Mouse (Mus musculus) heart, embryonic 14.5 days (tissue): ENCODE data around the gene Vcam1. TPM values are rescaled to one million over a fixed set of nuclear protein-coding genes. Genes with fewer than 3 reads are reported as not detected.
A peak's percentile ranks its signal among the peaks of the same experiment; 100 is the strongest.

Experiments used
- ATAC-seq: fragments of 200-750 bp; cut with Nextera tagmentation; 2 replicates; pipeline ENCODE4 v1.8.0; 2017; ENCODE audit warnings: low read depth, moderate TSS enrichment; ENCODE audit not compliant: insufficient number of reproducible peaks, insufficient read depth, low FRiP score
- H3K27ac ChIP-seq, 2 experiments: fragments of 200-500 bp in 1 of 2; fragments of 300-500 bp in 1 of 2; sonication (generic) in 1 of 2; replicated peaks in 1 of 2; 2 replicates each; pipeline ENCODE4 v1.5.1; 2012 to 2014; ENCODE audit warnings: low read depth in 2 of 2, low read length in 2 of 2, control low read depth in 1 of 2, mild to moderate bottlenecking in 1 of 2, mixed read lengths in 1 of 2; ENCODE audit not compliant: control insufficient read depth in 1 of 2, insufficient read depth in 1 of 2
- H3K27me3 ChIP-seq: fragments of 300-500 bp; sonication (generic); 2 replicates; pipeline ENCODE4 v1.6.1; 2014; ENCODE audit warnings: mild to moderate bottlenecking, low read length, control low read depth; ENCODE audit not compliant: control insufficient read depth, insufficient read depth
- H3K36me3 ChIP-seq: fragments of 300-500 bp; sonication (generic); 2 replicates; pipeline ENCODE4 v1.6.1; 2014; ENCODE audit warnings: mild to moderate bottlenecking, control low read depth, low read length, mixed read lengths; ENCODE audit not compliant: control insufficient read depth, insufficient read depth
- H3K4me1 ChIP-seq, 2 experiments: fragments of 200-500 bp in 1 of 2; fragments of 300-500 bp in 1 of 2; sonication (generic) in 1 of 2; 2 replicates each; pipeline ENCODE4 v1.6.1; 2012 to 2014; ENCODE audit warnings: low read length in 2 of 2, control low read depth in 1 of 2, mixed read lengths in 1 of 2; ENCODE audit not compliant: control insufficient read depth in 2 of 2, insufficient read depth in 2 of 2
- H3K4me2 ChIP-seq: fragments of 300-500 bp; sonication (generic); 2 replicates; pipeline ENCODE4 v1.6.1; 2014; ENCODE audit warnings: mild to moderate bottlenecking, low read length
- H3K4me3 ChIP-seq, 2 experiments: fragments of 200-500 bp in 1 of 2; fragments of 300-500 bp in 1 of 2; sonication (generic) in 1 of 2; 2 replicates each; pipeline ENCODE4 v1.5.1; 2012 to 2014; ENCODE audit warnings: low read length in 2 of 2, mild to moderate bottlenecking in 2 of 2, control low read depth in 1 of 2, low read depth in 1 of 2, moderate library complexity in 1 of 2; ENCODE audit not compliant: control insufficient read depth in 1 of 2, insufficient read depth in 1 of 2
- H3K9ac ChIP-seq: fragments of 300-500 bp; sonication (generic); 2 replicates; pipeline ENCODE4 v1.6.1; 2014; ENCODE audit warnings: mild to moderate bottlenecking, low read length
- H3K9me3 ChIP-seq: fragments of 300-500 bp; sonication (generic); 2 replicates; pipeline ENCODE4 v1.6.1; 2016; ENCODE audit warnings: low read length, control low read depth; ENCODE audit not compliant: control insufficient read depth
- WGBS: fragments of 180-500 bp; shearing (Covaris S2); extraction: QIAGEN DNeasy Blood & Tissue Kit; methylation state at CpG from one replicate; pipeline ENCODE4 v1.1.7; 2014; 5-methylcytosine and 5-hydroxymethylcytosine counted together
- polyA plus RNA-seq: library from polyadenylated mRNA; unstranded; fragments of >200 nt; fragmentation: Nextera tagmentation; extraction: Ambion mirVana; gene quantifications from 2 replicates; pipeline ENCODE4 v1.2.1, GENCODE M21; 2014

The Vcam1 gene
- polyA plus RNA-seq, result 75.8 and 82.9 TPM in 2 replicates

GRCm38 (mm10) chr3:116129259-116129738 lies at the start of gene Vcam1:
Gene Vcam1 (minus strand): TSS chr3:116129688.
- no peaks in the 10 kb centered on the region for H3K9me3 ChIP-seq
- H3K27ac ChIP-seq, result peak within 1 kb of the TSS; percentile 85 to 92
- peak within 1 kb of the TSS; percentile 66 for H3K4me2 ChIP-seq
- H3K4me1 ChIP-seq, result peaks cover 5 to 6% of the 10 kb centered on the region in 2 experiments
- H3K36me3 ChIP-seq, result peaks cover 6% of the 10 kb centered on the region
- peak within 1 kb of the TSS; percentile 45 to 73 for H3K4me3 ChIP-seq
- ATAC-seq, result 0 out of 2 replicates have a peak, but pooled peaks have one; percentile 60
- no peaks in the 10 kb centered on the region for H3K27me3 ChIP-seq
- under 1% methylated on average over 9 of the region's 9 CpGs for WGBS
- H3K9ac ChIP-seq, result peak within 1 kb of the TSS; percentile 74

GRCm38 (mm10) chr3:116175106-116175505 lies 45.6 kb upstream of the Vcam1 start:
- Histone ChIP-seq H3K27me3 (no peaks in the 10 kb centered on the region), H3K4me2 (no peak overlapping the region), H3K9ac (no peak overlapping the region), H3K9me3 (no peaks in the 10 kb centered on the region), H3K27ac (no peak overlapping the region), H3K36me3 (no peaks in the 10 kb centered on the region), H3K4me3 (no peak overlapping the region), H3K4me1 (no peaks in the 10 kb centered on the region)
- 88% methylated on average over 6 of the region's 6 CpGs for WGBS
- ATAC-seq, result no peak

- H3K4me1 ChIP-seq, result no peaks in the 10 kb centered on the region
- no peaks in the 10 kb centered on the region for H3K36me3 ChIP-seq
- H3K9ac ChIP-seq, result no peak overlapping the region
- no peak overlapping the region for H3K4me2 ChIP-seq
- H3K9me3 ChIP-seq, result no peaks in the 10 kb centered on the region
- H3K27me3 ChIP-seq, result no peaks in the 10 kb centered on the region
- no peak for ATAC-seq
- no peak overlapping the region for H3K27ac ChIP-seq
- 62% methylated on average over 5 of the region's 5 CpGs for WGBS
- no peak overlapping the region for H3K4me3 ChIP-seq
Observed at GRCm38 (mm10) chr3:116171461-116171860, 42.0 kb upstream of the Vcam1 start.

- Histone ChIP-seq H3K4me3 (no peak overlapping the region), H3K36me3 (no peaks in the 10 kb centered on the region), H3K27me3 (no peaks in the 10 kb centered on the region), H3K9me3 (no peaks in the 10 kb centered on the region), H3K4me2 (no peak overlapping the region), H3K4me1 (no peaks in the 10 kb centered on the region), H3K27ac (no peak overlapping the region), H3K9ac (no peak overlapping the region)
- 76% methylated on average over 2 of the region's 2 CpGs for WGBS
- ATAC-seq, result no peak
Observed at GRCm38 (mm10) chr3:116168056-116168455, 38.6 kb upstream of the Vcam1 start.

- Histone ChIP-seq H3K4me3 (no peak overlapping the region), H3K27me3 (no peaks in the 10 kb centered on the region), H3K36me3 (no peaks in the 10 kb centered on the region), H3K4me1 (no peaks in the 10 kb centered on the region), H3K4me2 (no peak overlapping the region), H3K9ac (no peak overlapping the region), H3K9me3 (no peaks in the 10 kb centered on the region), H3K27ac (no peak overlapping the region)
- no peak for ATAC-seq
- WGBS, result 73% methylated on average over 8 of the region's 8 CpGs
Observed at GRCm38 (mm10) chr3:116166296-116166695, 36.8 kb upstream of the Vcam1 start.

GRCm38 (mm10) chr3:116165030-116165429 lies 35.5 kb upstream of the Vcam1 start:
- 47% methylated on average over 1 of the region's 1 CpGs for WGBS
- Histone ChIP-seq H3K27me3 (no peaks in the 10 kb centered on the region), H3K36me3 (no peaks in the 10 kb centered on the region), H3K9me3 (no peaks in the 10 kb centered on the region), H3K4me3 (no peak overlapping the region), H3K4me2 (no peak overlapping the region), H3K4me1 (no peaks in the 10 kb centered on the region), H3K27ac (no peak overlapping the region), H3K9ac (no peak overlapping the region)
- ATAC-seq, result no peak

- H3K27ac ChIP-seq, result no peak overlapping the region
- no peak overlapping the region for H3K4me3 ChIP-seq
- no peaks in the 10 kb centered on the region for H3K9me3 ChIP-seq
- no peaks in the 10 kb centered on the region for H3K36me3 ChIP-seq
- no peak for ATAC-seq
- no peaks in the 10 kb centered on the region for H3K27me3 ChIP-seq
- WGBS, result 89% methylated on average over 5 of the region's 5 CpGs
- no peaks in the 10 kb centered on the region for H3K4me1 ChIP-seq
- H3K4me2 ChIP-seq, result no peak overlapping the region
- H3K9ac ChIP-seq, result no peak overlapping the region
Observed at GRCm38 (mm10) chr3:116163517-116163916, 34.0 kb upstream of the Vcam1 start.

- WGBS, result 70% methylated on average over 9 of the region's 9 CpGs
- Histone ChIP-seq H3K27ac (no peak overlapping the region), H3K36me3 (no peaks in the 10 kb centered on the region), H3K27me3 (no peaks in the 10 kb centered on the region), H3K4me3 (no peak overlapping the region), H3K4me2 (no peak overlapping the region), H3K9me3 (no peaks in the 10 kb centered on the region), H3K4me1 (no peaks in the 10 kb centered on the region), H3K9ac (no peak overlapping the region)
- ATAC-seq, result no peak
Observed at GRCm38 (mm10) chr3:116162097-116162666, 32.7 kb upstream of the Vcam1 start.
